Mouse (Mus musculus): ENCODE measurements at regions not wholly inside any gene's neighbourhood (a gene's known extent, or its start where the extent isn't known, plus 50 kb on each side); places are given as distances from the start of the nearest gene placed in this dataset.

- no peak for DNase-seq (ENCODE audit: low read depth)
These were observed 60.3 kb downstream of the Pcdh20 start for GRCm38 (mm10) chr14:88410722-88411437.

GRCm38 (mm10) chr14:88399270-88399669 is 71.9 kb downstream of the Pcdh20 start:
- no peak for DNase-seq (ENCODE audit: low read depth)

DNA sequence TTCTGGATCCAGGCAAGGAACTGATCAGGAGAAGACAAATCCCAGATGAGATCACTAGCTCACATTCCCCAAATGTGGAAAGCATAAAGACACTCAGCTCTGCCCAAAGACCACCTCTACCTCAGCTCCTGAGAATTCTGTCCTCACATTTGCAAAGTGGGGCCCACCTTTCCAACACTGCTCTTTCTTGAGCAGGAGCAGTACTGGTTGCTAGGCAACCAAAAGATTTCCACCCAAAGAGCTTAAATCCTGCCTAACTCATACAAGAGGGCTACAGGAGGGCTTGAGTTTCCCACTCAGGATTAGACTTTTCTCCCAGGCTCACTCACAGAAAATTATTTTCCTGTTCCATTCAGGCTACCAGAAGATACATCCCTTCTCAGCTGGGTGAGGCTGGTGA is 74.0 kb downstream of the Pcdh20 start:
- no peak for DNase-seq (ENCODE audit: low read depth)

DNA sequence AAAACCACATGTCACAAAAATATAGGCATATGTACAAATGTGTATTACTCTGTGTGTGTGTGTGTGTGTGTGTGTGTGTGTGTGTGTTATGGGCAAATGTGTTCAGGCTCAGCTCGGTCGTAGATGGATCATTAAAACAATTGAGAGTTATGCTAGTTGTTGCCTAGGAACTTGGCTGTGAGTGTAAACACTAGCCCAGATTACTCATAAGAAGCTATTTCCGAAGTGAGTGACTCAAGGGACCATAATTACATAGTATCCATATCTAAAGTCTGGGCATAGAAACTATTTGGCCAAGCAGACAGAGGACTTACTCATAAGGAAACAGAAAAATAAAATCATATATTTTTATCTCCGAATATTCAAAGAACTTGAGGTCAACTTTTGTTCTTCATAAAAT is 76.2 kb downstream of the Pcdh20 start:
- no peak for DNase-seq (ENCODE audit: low read depth)

DNA sequence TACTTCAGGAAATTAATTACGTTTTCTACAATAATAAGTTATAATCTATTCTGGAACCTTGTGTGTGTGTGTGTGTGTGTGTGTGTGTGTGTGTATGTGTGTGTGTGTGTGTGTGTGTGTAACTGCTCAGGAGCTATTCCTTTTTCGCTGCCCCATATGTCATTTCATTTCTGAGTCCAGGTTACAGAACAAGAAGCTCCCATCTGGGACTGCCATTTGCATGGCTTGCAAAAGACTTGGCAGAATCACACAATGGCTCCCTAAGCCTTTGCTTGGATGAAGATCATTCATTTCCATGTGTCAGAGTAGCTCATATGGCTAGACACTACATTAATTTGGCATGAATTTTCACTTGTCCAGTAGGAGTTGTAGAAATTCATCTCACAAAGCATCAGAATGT is 86.6 kb downstream of the Pcdh20 start:
- DNase-seq (ENCODE audit: low read depth): no peak

- DNase-seq (ENCODE audit: low read depth): no peak
These were observed 124.0 kb downstream of the Pcdh20 start for GRCm38 (mm10) chr14:88347177-88347576.

DNA sequence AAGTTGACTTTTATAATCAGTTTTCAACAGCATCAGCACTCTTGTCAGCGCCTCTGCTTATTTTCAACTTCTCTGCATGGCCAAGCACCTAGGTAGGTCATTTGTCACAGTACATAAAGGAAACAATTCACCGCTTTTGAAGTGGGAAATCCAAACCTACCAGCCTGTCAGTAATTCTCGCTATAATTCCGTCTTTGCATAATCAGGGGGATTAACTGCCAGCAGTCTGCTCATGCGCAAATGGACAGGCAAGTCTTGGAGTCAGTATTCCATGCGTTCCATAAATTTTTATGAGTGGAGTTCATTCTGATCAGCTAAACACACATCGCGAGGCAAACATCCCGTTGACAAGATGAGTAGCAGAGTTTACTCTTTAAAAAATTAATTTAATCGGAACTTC is 133.9 kb downstream of the Pcdh20 start:
- DNase-seq (ENCODE audit: low read depth): no peak

DNA sequence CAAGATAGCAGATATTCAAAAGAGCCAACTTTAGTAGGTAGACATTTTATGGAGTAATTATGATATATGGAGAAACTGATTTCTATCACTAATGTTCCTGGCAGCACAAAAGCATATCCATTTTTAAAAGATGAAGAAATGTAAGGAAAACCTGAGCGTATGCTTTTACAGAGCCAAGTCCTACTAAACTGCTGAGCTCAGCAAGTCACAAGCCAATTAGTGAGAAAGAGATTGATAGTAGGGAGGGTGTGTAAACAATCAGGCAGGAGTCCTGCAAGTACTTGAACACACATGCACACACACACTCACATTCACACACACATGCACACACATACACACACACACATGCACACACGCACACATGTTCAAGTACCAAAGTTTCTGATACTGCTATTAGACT is 140.6 kb downstream of the Pcdh20 start:
- DNase-seq (ENCODE audit: low read depth): no peak

GRCm38 (mm10) chr14:88326411-88326810 is 144.8 kb downstream of the Pcdh20 start:
- no peak for DNase-seq (ENCODE audit: low read depth)

DNA sequence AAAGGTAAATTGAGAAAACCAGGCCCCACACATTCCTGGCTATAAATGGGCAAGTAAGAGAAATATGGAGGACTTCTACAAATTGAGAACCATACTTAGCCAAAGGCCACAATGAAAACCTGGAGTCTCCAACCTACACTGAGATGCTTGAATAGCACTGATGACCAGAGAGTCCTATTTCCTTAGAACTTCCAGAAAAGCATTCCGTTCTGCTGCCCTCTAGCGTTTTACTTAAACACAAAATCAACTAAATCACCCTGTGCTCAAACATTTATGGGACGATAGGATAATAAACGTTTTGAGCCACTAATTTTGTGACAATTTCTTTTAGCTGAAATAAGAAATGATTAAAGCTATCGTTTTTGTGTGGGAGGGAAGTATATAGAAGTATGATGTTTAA is 192.9 kb downstream of the Pcdh20 start:
- DNase-seq (ENCODE audit: low read depth): peak; percentile 8

- no peak for DNase-seq (ENCODE audit: low read depth)
These were observed 206.4 kb downstream of the Pcdh20 start for GRCm38 (mm10) chr14:88264771-88265170.

- no peak for DNase-seq (ENCODE audit: low read depth)
These were observed 212.2 kb downstream of the Pcdh20 start for GRCm38 (mm10) chr14:88259034-88259433.

- DNase-seq (ENCODE audit: low read depth): no peak
These were observed 216.1 kb downstream of the Pcdh20 start for GRCm38 (mm10) chr14:88255131-88255530.

Measured in 416B (cell line).